Mouse (Mus musculus) liver, embryonic 16.5 days (tissue): ENCODE data around the gene Prkn. TPM values are rescaled to one million over a fixed set of nuclear protein-coding genes. Genes with fewer than 3 reads are reported as not detected.

Experiments
- ATAC-seq: fragments of 200-750 bp; cut with Nextera tagmentation; 2 replicates; pipeline ENCODE4 v1.8.0; 2017; ENCODE audit warnings: low read depth, mild to moderate bottlenecking, moderate number of reproducible peaks, moderate library complexity
- H3K27ac ChIP-seq: fragments of 300-500 bp; sonication (generic); 2 replicates; pipeline ENCODE4 v1.5.1; 2014; ENCODE audit warnings: mild to moderate bottlenecking, low read length
- H3K27me3 ChIP-seq: fragments of 300-500 bp; sonication (generic); 2 replicates; pipeline ENCODE4 v1.6.1; 2014; ENCODE audit warnings: low read depth, low read length, mixed read lengths; ENCODE audit not compliant: control insufficient read depth, insufficient read depth
- H3K36me3 ChIP-seq: fragments of 300-500 bp; sonication (generic); 2 replicates; pipeline ENCODE4 v1.6.1; 2014; ENCODE audit warnings: mild to moderate bottlenecking; ENCODE audit not compliant: control insufficient read depth, insufficient read depth
- H3K4me1 ChIP-seq: fragments of 300-500 bp; sonication (generic); 2 replicates; pipeline ENCODE4 v1.6.1; 2014; ENCODE audit warnings: low read depth, low read length, mixed read lengths; ENCODE audit not compliant: control insufficient read depth
- H3K4me2 ChIP-seq: fragments of 300-500 bp; sonication (generic); 2 replicates; pipeline ENCODE4 v1.6.1; 2014; ENCODE audit warnings: low read depth, low read length, mixed read lengths
- H3K4me3 ChIP-seq: fragments of 300-500 bp; sonication (generic); 2 replicates; pipeline ENCODE4 v1.5.1; 2014; ENCODE audit warnings: low read depth, mild to moderate bottlenecking, low read length
- H3K9ac ChIP-seq: fragments of 300-500 bp; sonication (generic); 2 replicates; pipeline ENCODE4 v1.6.1; 2014; ENCODE audit warnings: low read depth, low read length
- H3K9me3 ChIP-seq: fragments of 300-500 bp; sonication (generic); replicated peaks from 2 replicates; pipeline ENCODE4 v1.6.1; 2016; ENCODE audit warnings: low read length; ENCODE audit not compliant: control insufficient read depth
- WGBS: fragments of 180-500 bp; shearing (Covaris S2); extraction: QIAGEN DNeasy Blood & Tissue Kit; methylation state at CpG from one replicate; pipeline ENCODE4 v1.1.7; 2014; ENCODE audit not compliant: insufficient replicate concordance; 5-methylcytosine and 5-hydroxymethylcytosine counted together
- polyA plus RNA-seq: library from polyadenylated mRNA; unstranded; fragments of >200 nt; fragmentation: Nextera tagmentation; extraction: Ambion mirVana; gene quantifications from 2 replicates; pipeline ENCODE4 v1.2.1, GENCODE M21; 2015

Gene Prkn
- polyA plus RNA-seq, 1 experiment from 2014 or later = 0.70 TPM

- Histone ChIP-seq H3K4me2 (no peak overlapping the region), H3K4me1 (no peaks in the 10 kb centered on the region), H3K9ac (no peak overlapping the region), H3K36me3 (no peaks in the 10 kb centered on the region), H3K9me3 (no peaks in the 10 kb centered on the region), H3K27ac (no peak overlapping the region), H3K4me3 (no peak overlapping the region), H3K27me3 (no peaks in the 10 kb centered on the region)
- WGBS = 58% methylated on average over 3 of the region's 3 CpGs
- ATAC-seq = no peak
Observed at GRCm38 (mm10) chr17:11866231-11866630, 1026.0 kb downstream of the Prkn start.

- no peaks in the 10 kb centered on the region for H3K27me3 ChIP-seq
Observed at GRCm38 (mm10) chr17:11867334-11868095, 1027.3 kb downstream of the Prkn start.

GRCm38 (mm10) chr17:11870546-11870945 lies 1030.4 kb downstream of the Prkn start:
- Histone ChIP-seq H3K36me3 (no peaks in the 10 kb centered on the region), H3K4me2 (no peak overlapping the region), H3K4me1 (no peaks in the 10 kb centered on the region), H3K27ac (no peak overlapping the region), H3K9me3 (no peaks in the 10 kb centered on the region), H3K27me3 (no peaks in the 10 kb centered on the region), H3K9ac (no peak overlapping the region), H3K4me3 (no peak overlapping the region)
- 71% methylated on average over 10 of the region's 10 CpGs for WGBS
- ATAC-seq = no peak

More at GRCm38 (mm10) chr17:11867334-11868095, 1027.3 kb downstream of the Prkn start:
- no peak overlapping the region for H3K27ac ChIP-seq
- no peak overlapping the region for H3K4me2 ChIP-seq
- H3K4me1 ChIP-seq = no peaks in the 10 kb centered on the region
- ATAC-seq = no peak
- H3K9ac ChIP-seq = no peak overlapping the region
- 46% methylated on average over 13 of the region's 13 CpGs for WGBS
- no peak overlapping the region for H3K4me3 ChIP-seq
- H3K9me3 ChIP-seq = no peaks in the 10 kb centered on the region
- H3K36me3 ChIP-seq = no peaks in the 10 kb centered on the region

GRCm38 (mm10) chr17:11876240-11876639 lies 1036.1 kb downstream of the Prkn start:
- Histone ChIP-seq H3K27me3 (no peaks in the 10 kb centered on the region), H3K27ac (no peak overlapping the region), H3K4me3 (no peak overlapping the region), H3K9ac (no peak overlapping the region), H3K4me1 (no peaks in the 10 kb centered on the region), H3K36me3 (no peaks in the 10 kb centered on the region), H3K9me3 (no peaks in the 10 kb centered on the region), H3K4me2 (no peak overlapping the region)
- WGBS = 68% methylated on average over 2 of the region's 2 CpGs
- no peak for ATAC-seq

GRCm38 (mm10) chr17:11881110-11881820 lies 1041.1 kb downstream of the Prkn start:
- no peak overlapping the region for H3K9ac ChIP-seq
- H3K4me1 ChIP-seq = no peaks in the 10 kb centered on the region
- H3K27ac ChIP-seq = no peak overlapping the region
- H3K27me3 ChIP-seq = no peaks in the 10 kb centered on the region
- H3K9me3 ChIP-seq = no peaks in the 10 kb centered on the region
- 65% methylated on average over 5 of the region's 5 CpGs for WGBS
- no peaks in the 10 kb centered on the region for H3K36me3 ChIP-seq
- H3K4me3 ChIP-seq = no peak overlapping the region
- no peak overlapping the region for H3K4me2 ChIP-seq
- ATAC-seq = no peak

- 70% methylated on average over 6 of the region's 6 CpGs for WGBS
- no peak overlapping the region for H3K4me2 ChIP-seq
- H3K36me3 ChIP-seq = no peaks in the 10 kb centered on the region
- H3K27me3 ChIP-seq = no peaks in the 10 kb centered on the region
- H3K4me1 ChIP-seq = no peaks in the 10 kb centered on the region
- H3K9ac ChIP-seq = no peak overlapping the region
- no peak for ATAC-seq
- no peak overlapping the region for H3K27ac ChIP-seq
- H3K4me3 ChIP-seq = no peak overlapping the region
- H3K9me3 ChIP-seq = no peaks in the 10 kb centered on the region
Observed at GRCm38 (mm10) chr17:11885601-11886000, 1045.4 kb downstream of the Prkn start.

- Histone ChIP-seq H3K4me1 (no peaks in the 10 kb centered on the region), H3K9me3 (no peaks in the 10 kb centered on the region), H3K27me3 (no peaks in the 10 kb centered on the region), H3K4me2 (no peak overlapping the region), H3K4me3 (no peak overlapping the region), H3K36me3 (no peaks in the 10 kb centered on the region), H3K9ac (no peak overlapping the region), H3K27ac (no peak overlapping the region)
- ATAC-seq = no peak
- 62% methylated on average over 4 of the region's 4 CpGs for WGBS
Observed at GRCm38 (mm10) chr17:11886963-11887362, 1046.8 kb downstream of the Prkn start.

GRCm38 (mm10) chr17:11887591-11888205 lies 1047.5 kb downstream of the Prkn start:
- H3K9me3 ChIP-seq = no peaks in the 10 kb centered on the region
- H3K4me2 ChIP-seq = no peak overlapping the region
- WGBS = 62% methylated on average over 12 of the region's 12 CpGs
- H3K4me1 ChIP-seq = no peaks in the 10 kb centered on the region
- no peak overlapping the region for H3K9ac ChIP-seq
- H3K4me3 ChIP-seq = no peak overlapping the region
- no peaks in the 10 kb centered on the region for H3K36me3 ChIP-seq
- H3K27ac ChIP-seq = no peak overlapping the region
- no peaks in the 10 kb centered on the region for H3K27me3 ChIP-seq
- no peak for ATAC-seq

- Histone ChIP-seq H3K4me3 (no peak overlapping the region), H3K36me3 (no peaks in the 10 kb centered on the region), H3K27me3 (no peaks in the 10 kb centered on the region), H3K4me1 (no peaks in the 10 kb centered on the region), H3K4me2 (no peak overlapping the region), H3K9ac (no peak overlapping the region), H3K27ac (no peak overlapping the region), H3K9me3 (no peaks in the 10 kb centered on the region)
- no peak for ATAC-seq
- WGBS = 60% methylated on average over 5 of the region's 5 CpGs
Observed at GRCm38 (mm10) chr17:11888806-11889205, 1048.6 kb downstream of the Prkn start.
